Mouse (Mus musculus): ENCODE data around the gene Wbp2. TPM values are rescaled to one million over a fixed set of nuclear protein-coding genes. Genes with fewer than 3 reads are reported as not detected.

Wbp2 gene
- polyA plus RNA-seq, 1 experiment from 2014 or later, result 44.9 TPM

GRCm38 (mm10) chr11:116107777-116108285 lies 21.0 kb upstream of the Wbp2 start:
- H3K9ac ChIP-seq, result no peak overlapping the region
- peaks cover 56% of the 10 kb centered on the region for H3K4me1 ChIP-seq
- no peaks in the 10 kb centered on the region for H3K36me3 ChIP-seq
- H3K9me3 ChIP-seq, result no peaks in the 10 kb centered on the region
- no peak overlapping the region for H3K27ac ChIP-seq
- peak overlapping the region; percentile 7; the same call in 1 of the 2 replicates for H3K4me3 ChIP-seq
- ATAC-seq (ENCODE audit: insufficient number of reproducible peaks, insufficient read depth, low FRiP score, low TSS enrichment), result no peak
- peaks cover 68% of the 10 kb centered on the region for H3K27me3 ChIP-seq
- H3K4me2 ChIP-seq (replicated peaks), result peak overlapping the region; percentile 31
- WGBS, result 9% methylated on average over 19 of the region's 19 CpGs

- WGBS, result 21% methylated on average over 14 of the region's 14 CpGs
- Histone ChIP-seq H3K4me3 (no peak overlapping the region), H3K9me3 (no peaks in the 10 kb centered on the region), H3K9ac (no peak overlapping the region), H3K27ac (no peak overlapping the region), H3K27me3 (peaks cover 68% of the 10 kb centered on the region), H3K4me2 (replicated peaks) (peak overlapping the region; percentile 38), H3K4me1 (peaks cover 59% of the 10 kb centered on the region), H3K36me3 (no peaks in the 10 kb centered on the region)
- ATAC-seq (ENCODE audit: insufficient number of reproducible peaks, insufficient read depth, low FRiP score, low TSS enrichment), result no peak
Measured at GRCm38 (mm10) chr11:116106963-116107776, 20.4 kb upstream of the Wbp2 start.

GRCm38 (mm10) chr11:116106154-116106962 lies 19.6 kb upstream of the Wbp2 start:
- no peak overlapping the region for H3K27ac ChIP-seq
- peaks cover 61% of the 10 kb centered on the region for H3K27me3 ChIP-seq
- no peak for ATAC-seq (ENCODE audit: insufficient number of reproducible peaks, insufficient read depth, low FRiP score, low TSS enrichment)

DNA sequence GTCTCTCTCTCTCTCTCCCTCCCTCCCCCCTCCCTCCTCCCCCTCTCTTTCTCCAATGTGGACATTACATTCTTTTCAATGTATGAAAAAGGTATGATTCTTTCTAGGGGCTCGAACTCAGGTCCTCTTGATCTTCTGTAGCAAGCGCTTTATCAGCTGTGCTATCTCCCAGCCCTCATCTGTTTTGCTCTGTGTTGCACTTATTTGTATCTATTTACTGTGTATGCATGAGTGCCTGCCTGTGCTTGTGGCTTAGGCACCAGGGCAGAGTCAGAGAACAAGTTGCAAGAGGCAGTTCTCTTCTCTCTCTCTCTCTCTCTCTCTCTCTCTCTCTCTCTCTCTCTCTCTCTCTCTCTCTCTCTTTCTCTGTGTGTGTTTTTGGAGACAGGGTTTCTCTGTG lies 18.3 kb upstream of the Wbp2 start:
- Histone ChIP-seq H3K9me3 (no peaks in the 10 kb centered on the region), H3K4me3 (no peak overlapping the region), H3K36me3 (no peaks in the 10 kb centered on the region), H3K4me1 (peaks cover 71% of the 10 kb centered on the region), H3K27me3 (peaks cover 48% of the 10 kb centered on the region), H3K27ac (no peak overlapping the region), H3K9ac (no peak overlapping the region), H3K4me2 (replicated peaks) (no peak overlapping the region)
- no peak for ATAC-seq (ENCODE audit: insufficient number of reproducible peaks, insufficient read depth, low FRiP score, low TSS enrichment)
- 87% methylated on average over 2 of the region's 2 CpGs for WGBS

More at GRCm38 (mm10) chr11:116106154-116106962, 19.6 kb upstream of the Wbp2 start:
- no peak overlapping the region for H3K4me3 ChIP-seq
- peak overlapping the region; percentile 38 for H3K4me2 ChIP-seq (replicated peaks)
- WGBS, result 17% methylated on average over 32 of the region's 32 CpGs
- H3K9ac ChIP-seq, result peak overlapping the region; percentile 33; the same call in 1 of the 2 replicates
- no peaks in the 10 kb centered on the region for H3K9me3 ChIP-seq
- H3K4me1 ChIP-seq, result peaks cover 67% of the 10 kb centered on the region
- no peaks in the 10 kb centered on the region for H3K36me3 ChIP-seq

- Histone ChIP-seq H3K36me3 (no peaks in the 10 kb centered on the region), H3K9me3 (no peaks in the 10 kb centered on the region), H3K4me2 (replicated peaks) (no peak overlapping the region), H3K4me1 (peaks cover 64% of the 10 kb centered on the region), H3K27me3 (peaks cover 39% of the 10 kb centered on the region), H3K27ac (peak overlapping the region; percentile 67), H3K4me3 (no peak overlapping the region), H3K9ac (peak overlapping the region; percentile 19; the same call in 1 of the 2 replicates)
- WGBS, result 31% methylated on average over 14 of the region's 14 CpGs
- ATAC-seq (ENCODE audit: insufficient number of reproducible peaks, insufficient read depth, low FRiP score, low TSS enrichment), result peak; percentile 32; the same call in 1 of the 2 replicates
Measured at GRCm38 (mm10) chr11:116104006-116104646, 17.3 kb upstream of the Wbp2 start.

GRCm38 (mm10) chr11:116103572-116103971 lies 16.8 kb upstream of the Wbp2 start:
- 75% methylated on average over 12 of the region's 12 CpGs for WGBS
- Histone ChIP-seq H3K4me1 (peaks cover 62% of the 10 kb centered on the region), H3K36me3 (no peaks in the 10 kb centered on the region), H3K27ac (0 out of 2 replicates have a peak overlapping the region, but pooled peaks have one; percentile 67), H3K9me3 (no peaks in the 10 kb centered on the region), H3K4me3 (no peak overlapping the region), H3K9ac (no peak overlapping the region), H3K27me3 (peaks cover 33% of the 10 kb centered on the region), H3K4me2 (replicated peaks) (no peak overlapping the region)
- ATAC-seq (ENCODE audit: insufficient number of reproducible peaks, insufficient read depth, low FRiP score, low TSS enrichment), result no peak

- Histone ChIP-seq H3K9me3 (no peaks in the 10 kb centered on the region), H3K27ac (peak overlapping the region; percentile 77), H3K27me3 (peaks cover 22% of the 10 kb centered on the region), H3K4me1 (peaks cover 53% of the 10 kb centered on the region), H3K9ac (no peak overlapping the region), H3K36me3 (no peaks in the 10 kb centered on the region), H3K4me3 (no peak overlapping the region), H3K4me2 (replicated peaks) (no peak overlapping the region; the same call in 1 of the 2 replicates)
- WGBS, result 57% methylated on average over 3 of the region's 4 CpGs
- no peak for ATAC-seq (ENCODE audit: insufficient number of reproducible peaks, insufficient read depth, low FRiP score, low TSS enrichment)
Measured at GRCm38 (mm10) chr11:116102472-116102871, 15.7 kb upstream of the Wbp2 start.

DNA sequence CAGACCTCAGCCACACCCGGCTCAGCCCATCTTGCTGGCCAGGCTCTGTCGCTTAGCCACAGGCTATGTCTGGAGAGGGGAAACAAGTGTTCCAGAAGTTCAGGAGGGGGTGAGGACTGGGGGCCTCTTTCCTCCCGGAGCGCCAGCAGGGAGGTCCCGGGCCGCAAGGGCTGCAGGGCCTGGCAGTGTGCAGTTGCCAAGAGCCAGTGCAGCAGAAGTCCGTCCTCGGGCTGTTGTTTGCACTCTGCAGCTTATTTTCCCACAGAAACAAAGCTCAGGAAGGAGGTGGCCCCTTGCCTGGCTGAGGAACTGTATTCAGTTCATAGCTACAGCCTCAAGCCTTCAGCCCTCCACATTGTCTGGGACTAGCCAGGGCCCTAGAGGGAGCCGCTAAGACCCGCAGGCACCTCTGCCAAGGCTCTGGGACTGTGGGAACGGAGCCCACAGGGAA lies 15.2 kb upstream of the Wbp2 start:
- Histone ChIP-seq H3K27ac (peak overlapping the region; percentile 77), H3K4me3 (no peak overlapping the region), H3K4me1 (peaks cover 50% of the 10 kb centered on the region), H3K9ac (0 out of 2 replicates have a peak overlapping the region, but pooled peaks have one; percentile 21), H3K4me2 (replicated peaks) (peak overlapping the region; percentile 13; the same call in 1 of the 2 replicates), H3K9me3 (no peaks in the 10 kb centered on the region), H3K27me3 (peaks cover 17% of the 10 kb centered on the region), H3K36me3 (no peaks in the 10 kb centered on the region)
- 19% methylated on average over 11 of the region's 11 CpGs for WGBS
- peak; percentile 22; the same call in 1 of the 2 replicates for ATAC-seq (ENCODE audit: insufficient number of reproducible peaks, insufficient read depth, low FRiP score, low TSS enrichment)

DNA sequence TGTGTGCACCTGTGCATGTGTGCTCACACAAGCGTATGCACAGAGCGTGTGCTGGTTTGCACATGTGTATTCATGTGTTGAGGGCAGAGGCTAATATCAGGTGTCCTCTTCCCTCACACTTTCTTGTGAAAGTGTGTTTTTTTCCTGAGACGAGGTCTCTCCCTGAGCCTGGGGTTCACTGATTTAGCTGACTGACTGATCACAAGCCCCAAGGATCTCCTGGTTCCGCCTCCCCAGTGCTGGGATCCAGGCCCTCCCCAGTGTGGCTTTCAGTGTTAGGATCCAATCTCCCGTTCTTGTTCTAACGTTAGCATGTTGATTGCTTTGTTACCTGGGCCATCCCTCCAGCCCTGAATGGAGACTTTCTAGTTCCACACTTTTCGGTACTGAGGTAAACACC lies 14.0 kb upstream of the Wbp2 start:
- Histone ChIP-seq H3K4me1 (peaks cover 39% of the 10 kb centered on the region), H3K9ac (no peak overlapping the region), H3K9me3 (peaks cover 3% of the 10 kb centered on the region; the same call in 1 of the 2 replicates), H3K27ac (no peak overlapping the region), H3K4me2 (replicated peaks) (no peak overlapping the region), H3K36me3 (no peaks in the 10 kb centered on the region), H3K4me3 (no peak overlapping the region), H3K27me3 (peaks cover 6% of the 10 kb centered on the region; the same call in 1 of the 2 replicates)
- ATAC-seq (ENCODE audit: insufficient number of reproducible peaks, insufficient read depth, low FRiP score, low TSS enrichment), result no peak
- 81% methylated on average over 7 of the region's 7 CpGs for WGBS

DNA sequence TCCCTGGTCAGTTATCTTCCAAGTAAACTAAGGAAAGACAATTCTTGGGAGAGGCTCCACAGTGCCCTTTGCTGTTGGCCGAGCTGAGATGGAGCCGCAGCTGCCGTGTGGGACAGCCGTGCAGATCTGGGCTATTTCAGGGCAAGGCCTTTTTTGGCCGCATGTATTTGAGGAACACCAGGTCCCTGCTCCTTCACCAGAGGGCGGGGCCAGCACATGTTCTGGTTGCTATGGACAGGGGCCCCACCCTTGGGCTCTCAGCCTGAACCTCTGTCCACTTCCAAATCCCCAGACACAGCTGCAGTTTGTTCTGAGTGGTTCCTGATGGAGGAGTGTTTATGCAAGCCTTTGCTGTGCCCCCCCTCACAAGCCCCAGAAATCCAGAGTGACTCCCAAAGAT lies 13.6 kb upstream of the Wbp2 start:
- Histone ChIP-seq H3K27ac (no peak overlapping the region), H3K9ac (no peak overlapping the region), H3K27me3 (0 out of 2 replicates have a peak, but pooled peaks cover 2% of the 10 kb centered on the region), H3K4me1 (peaks cover 37% of the 10 kb centered on the region), H3K4me3 (no peak overlapping the region), H3K36me3 (no peaks in the 10 kb centered on the region), H3K4me2 (replicated peaks) (no peak overlapping the region), H3K9me3 (peaks cover 3% of the 10 kb centered on the region; the same call in 1 of the 2 replicates)
- WGBS, result 77% methylated on average over 6 of the region's 6 CpGs
- ATAC-seq (ENCODE audit: insufficient number of reproducible peaks, insufficient read depth, low FRiP score, low TSS enrichment), result no peak

- 86% methylated on average over 6 of the region's 6 CpGs for WGBS
Measured at GRCm38 (mm10) chr11:116099462-116099861, 12.7 kb upstream of the Wbp2 start.

More at GRCm38 (mm10) chr11:116099462-116099861, 12.7 kb upstream of the Wbp2 start:
- H3K27me3 ChIP-seq, result no peaks in the 10 kb centered on the region
- H3K9ac ChIP-seq, result no peak overlapping the region
- peaks cover 36% of the 10 kb centered on the region for H3K4me1 ChIP-seq
- no peak overlapping the region for H3K27ac ChIP-seq
- ATAC-seq (ENCODE audit: insufficient number of reproducible peaks, insufficient read depth, low FRiP score, low TSS enrichment), result no peak
- peaks cover 3% of the 10 kb centered on the region; the same call in 1 of the 2 replicates for H3K9me3 ChIP-seq
- H3K36me3 ChIP-seq, result no peaks in the 10 kb centered on the region
- no peak overlapping the region for H3K4me2 ChIP-seq (replicated peaks)
- no peak overlapping the region for H3K4me3 ChIP-seq
